Mouse (Mus musculus): ENCODE measurements around the gene Ube2m. TPM values are rescaled to one million over a fixed set of nuclear protein-coding genes. Genes with fewer than 3 reads are reported as not detected.

Ube2m gene
- polyA plus RNA-seq, 1 experiment = 188 TPM

GRCm38 (mm10) chr7:13035211-13035855, 2.7 kb downstream of the Ube2m start:
- DNase-seq (ENCODE audit: low read depth, low spot score) = no peak
- WGBS = 74% methylated on average over 17 of the region's 17 CpGs

GRCm38 (mm10) chr7:13034148-13034977, 3.7 kb downstream of the Ube2m start, which contains the start of gene Chmp2a:
TSS of gene Chmp2a (minus strand) at chr7:13034807.
- under 1% methylated on average over 45 of the region's 45 CpGs for WGBS
- DNase-seq (ENCODE audit: low read depth, low spot score) = no peak

DNA sequence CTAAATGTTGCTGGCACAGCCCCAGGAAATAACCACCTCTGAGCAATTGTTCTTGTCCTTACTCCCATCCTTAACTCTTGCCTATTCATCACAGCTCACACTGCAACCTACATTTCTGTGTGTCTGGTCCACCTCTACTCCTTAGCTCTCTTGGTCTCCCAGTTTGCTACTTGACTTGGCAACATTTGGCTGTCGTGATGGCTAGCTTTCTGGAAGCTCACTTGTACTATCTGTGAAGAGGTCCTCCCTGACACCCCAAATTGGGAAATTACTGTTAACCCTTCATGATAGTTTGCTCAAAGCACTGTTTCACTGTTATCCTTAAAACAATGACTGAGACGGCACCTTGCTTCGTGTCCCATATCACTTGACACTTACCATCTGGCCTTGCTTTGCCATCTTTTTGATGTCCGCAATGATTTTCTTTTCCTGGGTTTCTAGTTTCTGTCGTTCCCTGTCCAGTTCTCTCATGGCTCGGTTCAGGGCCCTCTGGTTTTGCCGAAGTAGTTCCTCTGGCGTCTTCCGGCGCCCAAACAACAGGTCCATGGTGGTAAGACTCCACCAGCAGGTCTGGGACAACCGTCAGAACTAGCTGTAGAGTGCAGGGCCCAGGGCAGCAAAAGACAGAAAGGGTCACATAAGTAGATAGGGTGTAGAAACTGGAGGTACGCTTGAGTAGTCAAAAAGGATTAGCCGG, 4.5 kb downstream of the Ube2m start:
- WGBS = 24% methylated on average over 13 of the region's 13 CpGs
- no peak for DNase-seq (ENCODE audit: low read depth, low spot score)

- no peak for DNase-seq (ENCODE audit: low read depth, low spot score)
- 87% methylated on average over 7 of the region's 7 CpGs for WGBS
Observed at GRCm38 (mm10) chr7:13032541-13032940, 5.5 kb downstream of the Ube2m start.

DNA sequence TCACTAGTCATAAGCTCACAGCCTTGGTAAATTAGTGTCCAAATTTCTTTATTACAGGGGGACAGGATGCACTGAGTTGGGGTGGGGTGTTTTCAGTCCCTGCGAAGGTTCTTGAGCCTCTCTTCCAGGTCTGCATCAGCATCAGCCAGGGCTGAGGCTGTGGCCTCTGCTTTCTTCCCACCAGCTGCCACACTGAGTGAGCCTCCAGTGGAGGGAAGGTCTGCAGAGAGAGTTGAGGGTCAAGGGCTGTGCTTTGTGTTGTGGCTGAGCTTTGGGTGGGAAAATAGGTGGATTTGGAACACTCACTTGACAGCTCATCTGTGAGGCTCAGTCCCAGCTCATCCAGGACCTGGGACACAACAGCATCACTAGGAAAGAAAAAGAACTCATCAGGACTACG, 6.1 kb downstream of the Ube2m start:
- DNase-seq (ENCODE audit: low read depth, low spot score) = no peak
- WGBS = 90% methylated on average over 2 of the region's 2 CpGs

- 50% methylated on average over 5 of the region's 5 CpGs for WGBS
Observed at GRCm38 (mm10) chr7:13031069-13031468, 7.0 kb downstream of the Ube2m start.

GRCm38 (mm10) chr7:13028986-13029385, 9.1 kb downstream of the Ube2m start:
- WGBS = 91% methylated on average over 4 of the region's 4 CpGs
- no peak for DNase-seq (ENCODE audit: low read depth, low spot score)

More at GRCm38 (mm10) chr7:13031069-13031468, 7.0 kb downstream of the Ube2m start:
- DNase-seq (ENCODE audit: low read depth, low spot score) = no peak

- no peak for DNase-seq (ENCODE audit: low read depth, low spot score)
- WGBS = 18% methylated on average over 4 of the region's 4 CpGs
Observed at GRCm38 (mm10) chr7:13025511-13026112, 12.5 kb downstream of the Ube2m start.

- 1% methylated on average over 44 of the region's 44 CpGs for WGBS
- DNase-seq (ENCODE audit: low read depth, low spot score) = no peak
Observed at GRCm38 (mm10) chr7:13024805-13025204, 13.3 kb downstream of the Ube2m start.

DNA sequence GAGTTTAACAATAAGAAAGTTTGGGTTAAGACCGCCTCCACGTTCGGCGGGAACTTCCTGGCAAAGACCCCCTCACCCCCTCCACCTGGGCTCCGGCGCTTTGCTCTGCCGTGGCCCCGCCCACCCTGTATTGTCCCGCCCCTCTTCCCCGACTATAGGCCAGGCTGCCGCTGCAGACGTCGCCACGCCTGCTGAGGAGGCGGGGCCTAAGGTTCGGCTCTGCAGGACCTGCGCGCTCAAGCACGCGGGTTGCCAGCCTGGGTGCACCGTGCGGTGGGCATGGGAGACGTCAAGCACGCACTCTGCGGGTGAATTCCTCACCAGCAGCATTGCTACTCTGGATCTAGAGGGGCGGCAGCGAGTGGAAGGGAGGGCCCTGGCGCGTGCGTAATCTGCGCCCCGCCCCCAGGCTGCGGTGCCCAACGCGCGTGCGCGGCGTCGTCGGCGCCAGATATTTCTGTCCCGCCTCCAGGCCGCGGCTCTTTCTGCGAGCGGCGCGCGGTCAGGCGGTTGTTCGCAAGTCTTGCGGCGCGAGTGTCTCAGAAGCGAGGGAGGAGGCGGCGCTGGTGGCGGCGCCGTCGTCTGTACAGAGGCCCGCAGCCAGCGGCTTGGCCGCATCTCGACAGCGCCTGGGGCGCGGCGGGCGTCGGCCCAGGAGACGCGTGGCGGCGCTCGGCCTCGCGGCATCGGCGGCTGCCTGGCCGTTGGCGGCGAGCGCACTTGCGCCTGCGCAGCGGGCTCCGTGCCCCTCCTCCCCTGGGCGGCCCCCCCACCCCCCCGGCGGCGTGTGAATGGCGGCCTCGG, 13.9 kb downstream of the Ube2m start:
- WGBS = under 1% methylated on average over 95 of the region's 95 CpGs
- no peak for DNase-seq (ENCODE audit: low read depth, low spot score)

GRCm38 (mm10) chr7:13022773-13023535, 15.1 kb downstream of the Ube2m start:
- no peak for DNase-seq (ENCODE audit: low read depth, low spot score)
- WGBS = 5% methylated on average over 31 of the region's 31 CpGs

DNA sequence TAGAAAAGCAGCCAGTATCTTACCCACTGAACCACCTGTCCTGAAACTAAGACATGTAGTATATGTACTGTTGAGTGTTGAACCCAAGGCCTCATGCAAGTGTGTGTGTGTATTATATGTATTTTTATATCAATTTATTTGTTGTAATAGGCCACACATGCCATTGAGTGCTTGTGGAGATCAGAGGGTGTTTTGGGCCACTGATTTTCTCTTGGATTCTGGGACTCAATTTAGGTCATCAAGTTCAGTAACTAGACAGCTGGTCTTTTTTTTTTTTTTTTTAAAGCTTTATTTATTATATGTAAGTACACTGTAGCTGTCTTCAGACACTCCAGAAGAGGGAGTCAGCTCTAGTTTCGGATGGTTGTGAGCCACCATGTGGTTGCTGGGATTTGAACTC, 22.9 kb downstream of the Ube2m start:
- 87% methylated on average over 1 of the region's 1 CpGs for WGBS
- no peak for DNase-seq (ENCODE audit: low read depth, low spot score)

DNA sequence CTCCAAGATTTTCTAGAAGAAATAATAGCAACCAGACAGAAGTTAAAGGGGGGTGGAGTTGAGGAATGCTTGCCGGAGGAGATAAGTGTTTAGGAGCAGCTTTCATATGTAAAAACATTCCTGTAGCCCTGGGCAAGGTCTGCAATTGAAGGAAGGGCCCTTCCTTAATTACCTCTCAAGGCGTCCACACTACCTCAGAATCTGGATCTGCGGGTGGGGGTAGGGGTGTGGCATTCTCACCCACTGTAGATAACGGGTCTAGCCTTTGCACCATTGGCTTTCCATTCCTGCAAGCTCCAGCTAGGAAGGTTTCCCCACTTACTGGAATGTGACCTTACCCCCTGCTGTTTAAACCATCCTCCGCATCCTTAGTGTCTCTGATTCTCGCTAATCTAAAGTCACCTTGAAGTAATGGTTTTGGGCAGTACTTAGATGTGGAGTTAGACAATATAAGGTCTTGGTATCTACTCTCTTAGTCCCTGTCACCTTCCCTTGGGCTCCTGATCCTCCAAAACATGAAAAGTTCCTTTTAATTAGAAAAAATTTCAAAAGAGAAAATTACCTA, 23.7 kb downstream of the Ube2m start:
- DNase-seq (ENCODE audit: low read depth, low spot score) = no peak
- 35% methylated on average over 6 of the region's 6 CpGs for WGBS

DNA sequence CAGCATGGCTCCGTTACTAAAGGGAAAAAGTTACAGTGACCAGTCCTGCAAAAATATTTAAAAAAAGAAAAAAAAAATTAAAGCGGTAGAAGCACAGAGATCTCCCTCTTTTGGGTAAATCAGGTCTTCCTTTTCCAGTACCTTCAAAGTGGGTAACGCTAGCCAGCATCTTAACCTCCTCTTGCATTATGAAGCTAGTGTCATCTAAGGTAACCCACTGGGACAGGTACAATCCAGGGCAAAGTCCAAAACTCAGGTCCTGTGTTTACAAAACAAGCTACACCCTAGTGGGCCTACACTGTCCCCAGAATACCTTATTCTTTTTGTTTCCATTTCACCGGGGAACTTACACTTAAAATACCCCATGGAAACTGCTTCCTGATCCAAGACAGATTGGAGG, 24.4 kb downstream of the Ube2m start:
- WGBS = 41% methylated on average over 4 of the region's 4 CpGs
- no peak for DNase-seq (ENCODE audit: low read depth, low spot score)

DNA sequence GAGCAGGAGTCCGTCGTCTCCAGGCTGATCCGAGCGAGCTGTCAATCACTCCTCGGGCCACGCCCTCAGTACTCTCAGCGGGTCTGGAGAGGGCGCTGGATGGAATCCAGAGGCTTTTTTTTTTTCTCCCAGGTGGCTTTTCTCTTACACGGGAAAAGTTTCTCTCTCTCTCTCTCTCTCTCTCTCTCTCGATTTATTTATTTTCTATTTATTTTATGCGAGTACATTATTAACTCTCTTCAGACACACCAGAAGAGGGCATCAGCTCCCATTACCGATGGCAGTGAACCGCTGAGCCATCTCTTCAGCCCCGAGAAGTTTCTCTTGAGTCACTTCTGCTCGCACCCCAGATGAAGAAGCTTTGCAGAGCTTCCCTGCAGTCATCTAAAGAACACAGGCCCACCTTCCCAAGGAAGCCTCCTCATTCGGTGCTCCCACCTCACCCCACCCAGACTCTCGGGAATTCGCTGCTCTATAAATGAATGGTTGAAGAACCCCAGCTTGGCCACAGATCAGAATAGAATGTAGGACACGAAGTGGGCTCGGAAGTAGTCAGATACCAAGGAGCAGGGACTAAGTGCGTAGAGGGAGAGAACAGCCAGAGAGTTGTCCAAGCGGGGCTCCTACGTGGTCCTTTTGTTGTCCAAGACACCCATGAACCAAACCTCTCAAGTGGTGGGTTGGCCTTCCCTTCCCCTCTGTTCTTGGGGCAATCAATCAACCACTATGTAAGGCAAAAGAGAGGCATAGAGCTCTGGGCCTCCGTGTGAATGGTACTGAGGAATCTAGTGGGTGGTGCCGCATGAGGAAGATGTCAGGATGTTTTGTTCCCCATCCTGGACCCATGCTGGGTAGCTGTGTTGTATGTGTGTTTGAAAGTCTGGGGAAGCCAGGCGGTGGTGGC, 27.8 kb downstream of the Ube2m start, which contains the start of gene Zbtb45:
TSS of gene Zbtb45 (minus strand) at position 30 of the 904 bp plus-strand sequence.
- WGBS = 14% methylated on average over 26 of the region's 26 CpGs
- DNase-seq (ENCODE audit: low read depth, low spot score) = no peak

GRCm38 (mm10) chr7:13009143-13010004, 28.7 kb downstream of the Ube2m start:
- WGBS = under 1% methylated on average over 42 of the region's 42 CpGs
- DNase-seq (ENCODE audit: low read depth, low spot score) = no peak
